Mouse (Mus musculus) E14TG2a.4 (cell line): ENCODE measurements around the gene Galns.

Experiments
- CTCF ChIP-seq: conservative IDR thresholded peaks from 2 replicates; pipeline ENCODE4 v1.5.1; 2014; ENCODE audit warnings: low read length
- POU5F1 ChIP-seq: IDR thresholded peaks from 2 replicates; pipeline ENCODE4 v1.6.1; 2014; ENCODE audit warnings: low read length, borderline replicate concordance

GRCm38 (mm10) chr8:122547815-122548214 lies 63.4 kb downstream of the Galns start:
- TF ChIP-seq CTCF (no peak), POU5F1 (no peak)
